Mouse (Mus musculus): ENCODE results near the gene Gpr4. TPM values are rescaled to one million over a fixed set of nuclear protein-coding genes. Genes with fewer than 3 reads are reported as not detected.

The Gpr4 gene
- polyA plus RNA-seq, 1 experiment from 2014 or later = 5.2 TPM

DNA sequence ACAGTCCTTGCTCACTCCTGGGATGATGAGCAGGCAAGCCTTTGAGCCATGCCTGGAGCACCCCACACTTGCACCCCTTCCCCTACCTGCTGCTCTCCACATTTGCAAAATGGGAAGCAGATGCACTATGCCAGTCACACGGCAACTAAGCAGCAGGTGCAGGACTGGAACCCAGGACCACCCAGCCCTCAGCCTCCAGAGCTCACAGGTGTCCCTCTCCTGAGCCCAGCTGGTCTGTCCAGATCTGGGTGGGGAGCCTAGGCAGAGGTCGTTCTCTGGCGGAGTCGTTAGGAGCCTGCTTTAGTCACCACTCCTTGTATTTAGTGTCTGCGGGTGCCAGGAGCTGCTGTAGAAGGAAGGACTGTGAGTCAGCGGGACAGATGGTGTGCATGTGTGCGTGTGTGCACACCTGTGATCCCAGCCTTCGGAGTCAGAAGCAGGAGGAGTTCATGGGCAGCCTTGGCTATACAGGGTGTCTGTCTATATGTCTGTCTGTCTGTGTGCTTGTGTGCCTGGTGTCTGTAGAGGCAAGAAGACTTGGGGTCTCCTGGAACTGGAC lies 28.6 kb downstream of the Gpr4 start:
- H3K27ac ChIP-seq = no peak overlapping the region
- no peaks in the 10 kb centered on the region for H3K27me3 ChIP-seq (ENCODE audit: insufficient read depth, low read length)
- no peak for TF ChIP-seq CTCF (IDR thresholded peaks at IDR 0.05; ENCODE audit: low read depth)
- WGBS = 83% methylated on average over 8 of the region's 8 CpGs
- H3K9me3 ChIP-seq (replicated peaks; ENCODE audit: low read length) = no peaks in the 10 kb centered on the region
- H3K4me3 ChIP-seq (replicated peaks; ENCODE audit: low read depth, low read length) = no peak overlapping the region
- H3K9ac ChIP-seq (ENCODE audit: low read depth, low read length) = no peak overlapping the region
- no peaks in the 10 kb centered on the region for H3K4me1 ChIP-seq (replicated peaks; ENCODE audit: insufficient read depth, low read length)
- H3K36me3 ChIP-seq (ENCODE audit: insufficient read depth, low read length) = 0 out of 2 replicates have a peak, but pooled peaks cover 12% of the 10 kb centered on the region
- H3K4me2 ChIP-seq (ENCODE audit: low read length) = no peak overlapping the region
- no peak for ATAC-seq (replicated peaks; ENCODE audit: low FRiP score, low read depth)
- DNase-seq (ENCODE audit: low spot score) = no peak

DNA sequence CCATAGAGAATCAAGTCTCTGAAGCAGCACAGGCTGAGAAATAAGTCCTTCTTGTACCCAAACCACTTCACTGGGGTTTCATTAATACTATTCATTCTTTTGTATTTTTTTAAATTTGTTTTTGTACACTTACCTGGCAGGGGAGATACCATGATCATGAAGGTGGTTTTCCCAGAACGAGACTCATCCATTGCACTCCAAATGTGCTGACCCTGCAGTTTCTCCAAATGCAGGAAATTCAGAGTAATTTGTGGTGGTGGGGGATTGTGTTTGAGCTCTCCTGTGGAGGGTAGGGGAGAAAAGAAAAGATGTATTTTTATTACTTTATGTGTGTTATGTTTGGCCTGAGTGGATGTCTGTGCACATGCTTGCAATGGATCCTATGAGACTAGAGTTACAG lies 29.7 kb downstream of the Gpr4 start:
- no peak for ATAC-seq (replicated peaks; ENCODE audit: low FRiP score, low read depth)
- 83% methylated on average over 1 of the region's 1 CpGs for whole genome bisulfite sequencing

DNA sequence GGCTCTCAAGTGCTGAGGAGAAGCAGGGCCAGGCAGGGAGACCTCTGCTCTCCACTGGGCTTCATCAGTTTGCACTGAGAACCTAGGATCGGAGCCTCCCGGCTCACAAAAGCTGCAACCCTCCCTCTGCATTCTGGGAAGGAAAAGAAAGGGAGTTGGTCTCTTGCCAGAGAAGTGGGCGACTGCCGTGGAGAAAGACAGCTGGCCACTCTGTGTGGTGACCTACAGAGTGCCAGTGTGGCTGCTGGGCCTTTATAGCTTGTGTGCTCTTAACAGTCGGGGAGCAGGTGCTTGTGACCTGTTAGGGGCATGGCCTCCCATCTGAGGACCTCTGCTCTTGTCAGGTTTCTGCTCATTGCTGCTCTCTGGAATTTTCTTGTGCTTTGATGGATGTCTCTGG lies 31.5 kb downstream of the Gpr4 start:
- H3K27ac ChIP-seq = no peak overlapping the region
- no peaks in the 10 kb centered on the region for H3K4me1 ChIP-seq (replicated peaks; ENCODE audit: insufficient read depth, low read length)
- 64% methylated on average over 5 of the region's 5 CpGs for WGBS
- no peak for DNase-seq (ENCODE audit: low spot score)
- H3K27me3 ChIP-seq (ENCODE audit: insufficient read depth, low read length) = no peaks in the 10 kb centered on the region
- H3K9me3 ChIP-seq (replicated peaks; ENCODE audit: low read length) = no peaks in the 10 kb centered on the region
- H3K4me2 ChIP-seq (ENCODE audit: low read length) = no peak overlapping the region
- TF ChIP-seq CTCF (IDR thresholded peaks at IDR 0.05; ENCODE audit: low read depth) = no peak
- no peak overlapping the region for H3K9ac ChIP-seq (ENCODE audit: low read depth, low read length)
- ATAC-seq (replicated peaks; ENCODE audit: low FRiP score, low read depth) = no peak
- no peak overlapping the region for H3K4me3 ChIP-seq (replicated peaks; ENCODE audit: low read depth, low read length)
- 0 out of 2 replicates have a peak, but pooled peaks cover 16% of the 10 kb centered on the region for H3K36me3 ChIP-seq (ENCODE audit: insufficient read depth, low read length)

More for the DNA sequence above, 29.7 kb downstream of the Gpr4 start:
- Histone ChIP-seq H3K4me3 (replicated peaks; ENCODE audit: low read depth, low read length) (no peak overlapping the region), H3K4me2 (ENCODE audit: low read length) (no peak overlapping the region), H3K27me3 (ENCODE audit: insufficient read depth, low read length) (no peaks in the 10 kb centered on the region), H3K4me1 (replicated peaks; ENCODE audit: insufficient read depth, low read length) (no peaks in the 10 kb centered on the region), H3K9me3 (replicated peaks; ENCODE audit: low read length) (no peaks in the 10 kb centered on the region), H3K36me3 (ENCODE audit: insufficient read depth, low read length) (0 out of 2 replicates have a peak, but pooled peaks cover 16% of the 10 kb centered on the region), H3K27ac (no peak overlapping the region), H3K9ac (ENCODE audit: low read depth, low read length) (no peak overlapping the region)
- no peak for DNase-seq (ENCODE audit: low spot score)
- no peak for TF ChIP-seq CTCF (IDR thresholded peaks at IDR 0.05; ENCODE audit: low read depth)

DNA sequence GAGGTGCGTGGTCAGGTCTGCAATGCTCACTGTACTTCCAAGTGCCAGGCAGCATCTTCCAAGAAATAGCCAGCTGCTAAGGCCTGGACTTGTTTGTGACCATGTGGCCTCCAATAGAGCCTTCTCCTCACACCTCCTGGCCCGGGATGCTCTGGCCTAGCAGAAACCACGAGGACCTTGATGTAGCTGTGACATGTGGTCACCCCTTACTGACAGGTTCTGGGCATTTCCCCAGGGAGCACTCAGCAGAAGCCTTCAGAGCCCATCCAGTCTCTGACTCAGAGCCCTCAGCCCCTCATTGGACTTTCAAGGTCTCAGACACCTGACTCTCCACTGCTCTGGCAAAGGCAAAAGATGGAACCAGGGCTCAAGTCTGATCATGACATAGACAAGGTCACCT lies 32.7 kb downstream of the Gpr4 start:
- no peak for TF ChIP-seq CTCF (IDR thresholded peaks at IDR 0.05; ENCODE audit: low read depth)
- Histone ChIP-seq H3K36me3 (ENCODE audit: insufficient read depth, low read length) (0 out of 2 replicates have a peak, but pooled peaks cover 16% of the 10 kb centered on the region), H3K4me3 (replicated peaks; ENCODE audit: low read depth, low read length) (no peak overlapping the region), H3K27me3 (ENCODE audit: insufficient read depth, low read length) (no peaks in the 10 kb centered on the region), H3K27ac (no peak overlapping the region), H3K9me3 (replicated peaks; ENCODE audit: low read length) (no peaks in the 10 kb centered on the region), H3K9ac (ENCODE audit: low read depth, low read length) (no peak overlapping the region), H3K4me1 (replicated peaks; ENCODE audit: insufficient read depth, low read length) (no peaks in the 10 kb centered on the region), H3K4me2 (ENCODE audit: low read length) (no peak overlapping the region)
- ATAC-seq (replicated peaks; ENCODE audit: low FRiP score, low read depth) = no peak
- WGBS = 81% methylated on average over 3 of the region's 3 CpGs
- no peak for DNase-seq (ENCODE audit: low spot score)

DNA sequence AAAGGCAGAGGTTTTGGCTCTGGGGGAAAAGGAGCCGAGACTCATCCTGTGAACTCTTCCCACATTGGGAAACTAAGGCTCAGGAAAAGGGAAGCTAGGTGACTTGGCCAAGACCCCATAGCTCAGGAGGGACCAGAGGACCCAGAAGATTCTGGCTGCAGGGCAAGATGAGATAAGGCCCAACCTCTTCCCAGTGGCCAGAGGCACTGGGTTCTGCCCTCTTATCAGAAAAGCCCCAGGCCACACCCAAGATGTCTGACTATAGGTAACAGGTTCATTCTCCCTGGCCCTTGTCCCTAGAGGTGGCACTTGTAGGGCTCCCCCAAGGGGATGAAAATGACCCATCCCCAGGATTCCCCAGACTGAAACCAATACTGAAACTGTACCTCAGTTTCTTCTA lies 34.5 kb downstream of the Gpr4 start:
- no peak overlapping the region for H3K9ac ChIP-seq (ENCODE audit: low read depth, low read length)
- WGBS = 100% methylated on average over 1 of the region's 1 CpGs
- DNase-seq (ENCODE audit: low spot score) = no peak
- no peak overlapping the region for H3K4me3 ChIP-seq (replicated peaks; ENCODE audit: low read depth, low read length)
- no peak overlapping the region for H3K4me2 ChIP-seq (ENCODE audit: low read length)
- TF ChIP-seq CTCF (IDR thresholded peaks at IDR 0.05; ENCODE audit: low read depth) = no peak
- H3K27ac ChIP-seq = no peak overlapping the region
- no peaks in the 10 kb centered on the region for H3K9me3 ChIP-seq (replicated peaks; ENCODE audit: low read length)
- no peaks in the 10 kb centered on the region for H3K4me1 ChIP-seq (replicated peaks; ENCODE audit: insufficient read depth, low read length)
- 0 out of 2 replicates have a peak, but pooled peaks cover 16% of the 10 kb centered on the region for H3K36me3 ChIP-seq (ENCODE audit: insufficient read depth, low read length)
- no peak for ATAC-seq (replicated peaks; ENCODE audit: low FRiP score, low read depth)
- H3K27me3 ChIP-seq (ENCODE audit: insufficient read depth, low read length) = no peaks in the 10 kb centered on the region

DNA sequence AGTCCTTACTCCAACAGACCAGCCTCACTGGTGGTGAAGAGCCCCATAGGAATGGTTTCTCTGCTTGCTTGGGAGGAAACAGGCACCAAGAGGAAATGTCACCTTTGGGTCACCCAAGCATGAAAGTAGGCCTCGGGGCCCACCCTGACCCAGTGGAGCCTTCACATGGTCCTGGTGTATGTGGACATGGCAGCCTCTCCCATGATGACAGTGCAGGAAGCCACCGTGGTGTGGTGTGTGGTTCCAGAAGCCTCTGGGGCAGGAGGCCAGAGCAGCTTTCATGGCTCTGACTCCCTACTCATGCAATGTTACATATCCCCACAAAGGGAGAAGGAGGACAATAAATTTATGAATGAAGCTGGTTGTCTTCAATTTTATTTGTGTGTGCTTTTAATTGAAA lies 35.2 kb downstream of the Gpr4 start:
- no peak for ATAC-seq (replicated peaks; ENCODE audit: low FRiP score, low read depth)
- H3K4me3 ChIP-seq (replicated peaks; ENCODE audit: low read depth, low read length) = no peak overlapping the region
- no peaks in the 10 kb centered on the region for H3K9me3 ChIP-seq (replicated peaks; ENCODE audit: low read length)
- no peaks in the 10 kb centered on the region for H3K4me1 ChIP-seq (replicated peaks; ENCODE audit: insufficient read depth, low read length)
- H3K4me2 ChIP-seq (ENCODE audit: low read length) = no peak overlapping the region
- H3K9ac ChIP-seq (ENCODE audit: low read depth, low read length) = no peak overlapping the region
- H3K27ac ChIP-seq = no peak overlapping the region
- WGBS = 70% methylated on average over 2 of the region's 2 CpGs
- H3K27me3 ChIP-seq (ENCODE audit: insufficient read depth, low read length) = no peaks in the 10 kb centered on the region
- DNase-seq (ENCODE audit: low spot score) = no peak
- 0 out of 2 replicates have a peak, but pooled peaks cover 16% of the 10 kb centered on the region for H3K36me3 ChIP-seq (ENCODE audit: insufficient read depth, low read length)
- no peak for TF ChIP-seq CTCF (IDR thresholded peaks at IDR 0.05; ENCODE audit: low read depth)

DNA sequence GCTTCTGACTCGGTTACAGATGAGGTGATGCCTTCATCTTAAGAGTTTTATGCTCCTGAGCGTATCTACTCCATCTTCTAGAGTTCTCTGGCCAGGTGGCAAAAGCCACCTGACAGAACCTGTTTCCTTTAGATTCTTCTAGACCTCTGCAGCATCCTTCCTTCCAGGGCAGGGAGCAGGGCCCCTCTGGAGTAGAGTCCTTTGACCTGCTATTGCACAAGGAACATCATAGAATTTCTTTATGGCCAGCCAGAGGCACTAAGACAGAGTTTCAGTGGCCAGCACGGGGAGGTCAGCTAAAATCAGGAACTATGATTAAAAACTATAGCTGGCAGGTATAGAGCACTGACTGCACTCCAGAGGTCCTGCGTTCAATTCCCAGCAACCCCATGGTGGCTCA lies 39.7 kb downstream of the Gpr4 start:
- DNase-seq (ENCODE audit: low spot score) = no peak
- H3K27me3 ChIP-seq (ENCODE audit: insufficient read depth, low read length) = no peaks in the 10 kb centered on the region
- H3K4me1 ChIP-seq (replicated peaks; ENCODE audit: insufficient read depth, low read length) = no peaks in the 10 kb centered on the region
- no peak for TF ChIP-seq CTCF (IDR thresholded peaks at IDR 0.05; ENCODE audit: low read depth)
- H3K4me3 ChIP-seq (replicated peaks; ENCODE audit: low read depth, low read length) = no peak overlapping the region
- H3K27ac ChIP-seq = no peak overlapping the region
- no peak for ATAC-seq (replicated peaks; ENCODE audit: low FRiP score, low read depth)
- 78% methylated on average over 4 of the region's 4 CpGs for WGBS
- no peaks in the 10 kb centered on the region for H3K9me3 ChIP-seq (replicated peaks; ENCODE audit: low read length)
- no peak overlapping the region for H3K4me2 ChIP-seq (ENCODE audit: low read length)
- peaks cover 18% of the 10 kb centered on the region for H3K36me3 ChIP-seq (ENCODE audit: insufficient read depth, low read length)
- H3K9ac ChIP-seq (ENCODE audit: low read depth, low read length) = no peak overlapping the region
